Mouse (Mus musculus) T-cell, adult 2 months (primary cell): ENCODE measurements around the gene Vmn2r10.
"Not testable (repeated sequence)": the region's sequence is repeated elsewhere in the genome, so short reads cannot be mapped to it uniquely, and the experiment has no call there.

Experiments
- DNase-seq: peaks from one replicate; pipeline ENCODE4 v3.0.0; 2022; ENCODE audit warnings: low spot score

Gene Vmn2r10

DNA sequence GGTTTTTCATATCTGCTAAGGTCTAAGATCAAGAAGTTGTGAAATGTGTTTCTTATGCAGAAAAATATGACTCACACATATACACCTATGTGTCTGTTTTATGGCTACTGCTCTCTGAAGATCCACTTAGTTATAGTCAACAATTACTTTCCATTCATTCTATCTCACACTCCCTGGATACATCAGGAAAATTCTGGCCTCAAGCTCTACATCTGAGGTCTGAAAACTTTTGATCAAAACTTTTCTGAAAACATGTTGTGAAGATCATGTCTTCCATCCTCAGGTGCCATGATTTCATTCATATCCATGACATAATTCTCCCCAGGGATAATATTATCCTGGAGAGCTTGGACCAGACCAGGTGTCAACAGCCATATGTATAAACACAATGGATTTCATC lies at the start of gene Vmn2r10:
TSS of gene Vmn2r10 (minus strand) at position 101 of the 400 bp plus-strand sequence.
- not testable (repeated sequence) for DNase-seq

DNA sequence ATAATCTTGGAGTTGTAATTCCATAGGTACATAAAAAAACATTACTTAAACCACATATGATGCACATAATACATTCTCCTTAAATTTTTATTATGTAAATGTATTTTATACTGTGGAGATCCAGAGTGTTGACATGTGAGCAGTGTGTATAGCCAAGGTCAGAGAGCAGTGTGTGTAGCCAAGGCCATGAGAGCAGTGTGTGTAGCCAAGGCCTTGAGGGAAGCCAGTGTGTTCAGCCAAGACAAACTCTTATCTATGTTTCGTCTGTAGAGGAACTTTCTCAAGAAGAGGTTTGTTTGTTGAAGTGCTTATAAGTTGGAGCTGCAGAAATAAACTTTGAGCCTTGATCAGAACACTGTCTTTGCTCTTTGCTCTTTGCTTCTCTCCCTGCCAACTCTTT lies 49.0 kb upstream of the Vmn2r10 start:
- no peak for DNase-seq

DNA sequence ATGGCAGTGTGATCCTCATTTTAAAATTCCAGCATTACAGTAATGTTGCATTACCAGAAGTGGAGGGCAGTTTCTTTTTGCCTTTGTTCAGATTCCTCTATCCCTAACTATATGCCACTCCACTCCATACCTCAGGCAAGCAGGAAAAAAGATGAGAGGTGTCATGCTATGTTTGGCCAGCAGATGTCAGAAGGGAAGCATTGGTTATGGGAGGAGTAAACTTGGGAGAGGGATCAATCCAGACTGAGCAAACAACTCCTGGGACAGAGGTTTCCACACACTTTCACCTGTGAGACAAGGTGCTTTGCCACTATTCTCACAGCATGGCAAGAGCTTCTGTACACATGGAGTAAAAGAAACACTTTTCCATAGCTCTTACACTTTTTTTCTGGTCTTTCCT lies 26.3 kb upstream of the Vmn2r10 start:
- DNase-seq = no peak

DNA sequence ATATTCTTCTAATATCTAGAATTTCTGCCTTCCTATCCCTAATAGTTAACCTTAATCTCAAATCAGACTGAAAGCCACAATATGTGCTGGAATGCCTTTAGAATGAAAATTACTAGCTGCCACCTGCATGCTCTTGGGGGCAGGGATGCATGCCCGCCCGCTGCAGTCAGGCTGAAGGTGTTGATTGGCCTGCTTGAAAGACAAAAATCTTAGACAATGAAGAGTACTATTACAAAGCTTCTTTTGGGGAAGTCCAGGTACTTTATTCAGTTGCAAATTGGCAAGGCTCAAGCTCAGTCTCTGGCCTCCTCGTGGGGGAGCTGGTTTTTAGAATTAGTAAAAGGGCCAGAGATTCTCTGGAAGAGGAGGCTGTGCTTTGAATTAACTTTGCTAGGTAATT lies 17.4 kb downstream of the Vmn2r10 start:
- DNase-seq = no peak
